Mouse (Mus musculus) G1E (cell line): ENCODE measurements around the gene Camta1. TPM values are rescaled to one million over a fixed set of nuclear protein-coding genes. Genes with fewer than 3 reads are reported as not detected.

ENCODE experiments used
- ATAC-seq: 2 replicates; pipeline ENCODE4 v1.8.0; 2016; ENCODE audit warnings: mild to moderate bottlenecking; ENCODE audit not compliant: insufficient number of reproducible peaks, poor library complexity, low FRiP score, severe bottlenecking; ENCODE audit errors: extremely low read depth
- DNase-seq: peaks from one replicate; pipeline ENCODE4 v3.0.0; 2012; ENCODE audit warnings: low spot score
- H3K27me3 ChIP-seq: 2 replicates; pipeline ENCODE4 v1.6.1; 2012; ENCODE audit warnings: mild to moderate bottlenecking, low read length, inconsistent platforms; ENCODE audit not compliant: insufficient read depth
- H3K36me3 ChIP-seq: replicated peaks from 2 replicates; pipeline ENCODE3; 2012; ENCODE audit warnings: mild to moderate bottlenecking, inconsistent platforms
- H3K4me1 ChIP-seq: 2 replicates; pipeline ENCODE4 v1.6.1; 2012; ENCODE audit warnings: low read depth, low read length, inconsistent platforms, mixed read lengths; ENCODE audit not compliant: insufficient read depth
- H3K4me3 ChIP-seq: 2 replicates; pipeline ENCODE4 v1.5.1; 2012; ENCODE audit warnings: low read depth, mild to moderate bottlenecking, inconsistent platforms, low read length, moderate library complexity, mixed read lengths
- H3K9me3 ChIP-seq: replicated peaks from 2 replicates; pipeline ENCODE4 v1.6.1; 2012; ENCODE audit warnings: inconsistent platforms
- CTCF ChIP-seq: IDR thresholded peaks from 2 replicates; pipeline ENCODE4 v1.5.1; 2012; ENCODE audit warnings: low read depth, low read length, inconsistent platforms, mixed read lengths
- GATA1 ChIP-seq: IDR thresholded peaks from 2 replicates; pipeline ENCODE4 v1.6.1; 2012; ENCODE audit warnings: borderline replicate concordance, low read length, inconsistent platforms, mixed read lengths
- GATA2 ChIP-seq: IDR thresholded peaks from 2 replicates; pipeline ENCODE4 v1.6.1; 2012; ENCODE audit warnings: low read depth, low read length, inconsistent platforms, borderline replicate concordance
- POLR2AphosphoS5 ChIP-seq: IDR thresholded peaks from 2 replicates; pipeline ENCODE4 v1.6.1; 2012; ENCODE audit warnings: low read depth, low read length, inconsistent platforms; ENCODE audit not compliant: insufficient replicate concordance
- TAL1 ChIP-seq: conservative IDR thresholded peaks from 2 replicates; pipeline ENCODE4 v1.6.1; 2012; ENCODE audit warnings: low read depth, low read length, inconsistent platforms, mixed read lengths
- polyA plus RNA-seq: library from polyadenylated mRNA; stranded (reverse); fragments of >175 nt; gene quantifications from 2 replicates; pipeline ENCODE4 v1.2.3, GENCODE M21; 2012
- total RNA-seq, 2 experiments: library from RNA; stranded (forward) in 1 of 2; stranded (reverse) in 1 of 2; fragments of 200-1000 nt in 1 of 2; fragments of >200 nt in 1 of 2; fragmentation: Nextera tagmentation in 1 of 2; gene quantifications; 2 replicates each; pipeline ENCODE4 v1.2.3; 2014 to 2017

Gene Camta1
- total RNA-seq (2014; fragmentation: Nextera tagmentation) (60.3 and 113 TPM in 2 replicates), total RNA-seq (2017) (23.5 and 25.7 TPM in 2 replicates), polyA plus RNA-seq (10.8 and 12.1 TPM in 2 replicates)

DNA sequence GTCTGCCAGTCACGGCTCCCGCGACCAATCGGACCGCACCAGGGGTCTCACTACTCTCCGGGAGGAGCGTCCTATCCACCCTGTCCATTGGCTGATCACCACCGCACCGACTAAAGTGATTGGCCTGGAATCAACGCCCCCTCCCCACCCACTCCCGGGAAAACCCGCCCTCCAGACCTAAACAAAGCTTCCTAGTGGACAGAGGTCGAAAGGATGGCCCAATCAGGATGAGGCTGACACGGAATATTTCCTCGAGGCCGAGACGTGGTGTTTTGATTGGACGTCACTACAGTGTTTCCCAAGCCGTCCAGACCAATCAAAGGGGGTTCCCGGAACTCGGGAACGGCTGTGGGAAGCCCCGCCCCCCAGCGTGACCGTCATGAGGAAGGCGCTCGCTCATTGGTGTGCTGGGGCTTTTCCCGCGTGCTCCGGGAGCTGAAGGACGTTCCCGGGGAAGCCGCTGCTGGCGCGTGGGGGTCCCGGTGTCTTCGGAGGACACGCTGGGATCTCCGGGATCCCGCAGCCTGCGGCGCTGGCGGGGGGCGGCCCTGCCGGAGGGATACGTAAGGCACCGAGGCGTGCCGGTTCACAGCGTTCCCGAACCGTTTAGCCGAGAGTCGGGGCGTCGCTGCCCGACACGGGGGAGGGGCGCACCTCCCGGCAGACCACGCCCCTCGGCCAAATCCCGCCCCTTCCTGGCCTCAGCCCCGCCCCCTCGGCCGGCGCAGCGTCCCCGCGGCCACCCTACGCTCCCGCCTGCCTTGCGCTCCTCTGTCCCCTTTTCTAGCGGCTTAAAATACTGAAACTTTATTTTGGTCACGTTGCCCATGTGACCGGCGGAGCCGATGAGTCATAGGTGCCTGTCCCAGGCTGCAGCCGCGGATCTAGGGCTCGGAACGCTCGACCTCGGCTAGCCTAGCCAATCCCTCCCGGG lies at the start of gene Camta1:
TSS of gene Camta1 (minus strand) at position 71 of the 934 bp plus-strand sequence.
- TF ChIP-seq TAL1 (no peak), POLR2AphosphoS5 (no peak), GATA1 (no peak), GATA2 (no peak), CTCF (no peak)
- H3K27me3 ChIP-seq: peaks cover 14% of the 10 kb centered on the region
- ATAC-seq: peak; percentile 86
- peak within 1 kb of the TSS; percentile 81 for H3K4me3 ChIP-seq
- peaks cover 18% of the 10 kb centered on the region for H3K36me3 ChIP-seq
- H3K4me1 ChIP-seq: peaks cover 43% of the 10 kb centered on the region
- H3K9me3 ChIP-seq: no peaks in the 10 kb centered on the region
- DNase-seq: peak; percentile 99

DNA sequence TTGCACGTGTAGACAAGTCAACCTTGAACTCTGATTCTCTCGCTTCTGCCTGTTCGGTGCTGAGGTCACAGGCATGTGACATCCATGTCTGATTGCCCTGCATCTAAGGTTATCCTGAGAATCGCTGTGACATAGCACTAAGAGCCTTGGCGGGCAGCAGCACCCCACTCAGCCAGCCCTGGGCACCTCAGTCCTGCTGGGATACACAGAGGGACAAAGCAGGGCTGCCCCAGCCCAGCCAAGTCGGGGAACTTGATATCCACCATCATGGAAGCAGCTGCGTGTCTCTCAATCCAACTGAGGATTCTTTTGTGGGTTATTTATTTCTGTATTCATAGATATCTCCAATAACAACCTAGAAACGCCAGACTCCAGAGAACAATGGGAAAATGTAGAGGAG lies 47.1 kb upstream of the Camta1 start:
- DNase-seq: no peak
- no peak for TF ChIP-seq GATA1
- TF ChIP-seq TAL1: no peak
- H3K9me3 ChIP-seq: no peaks in the 10 kb centered on the region

DNA sequence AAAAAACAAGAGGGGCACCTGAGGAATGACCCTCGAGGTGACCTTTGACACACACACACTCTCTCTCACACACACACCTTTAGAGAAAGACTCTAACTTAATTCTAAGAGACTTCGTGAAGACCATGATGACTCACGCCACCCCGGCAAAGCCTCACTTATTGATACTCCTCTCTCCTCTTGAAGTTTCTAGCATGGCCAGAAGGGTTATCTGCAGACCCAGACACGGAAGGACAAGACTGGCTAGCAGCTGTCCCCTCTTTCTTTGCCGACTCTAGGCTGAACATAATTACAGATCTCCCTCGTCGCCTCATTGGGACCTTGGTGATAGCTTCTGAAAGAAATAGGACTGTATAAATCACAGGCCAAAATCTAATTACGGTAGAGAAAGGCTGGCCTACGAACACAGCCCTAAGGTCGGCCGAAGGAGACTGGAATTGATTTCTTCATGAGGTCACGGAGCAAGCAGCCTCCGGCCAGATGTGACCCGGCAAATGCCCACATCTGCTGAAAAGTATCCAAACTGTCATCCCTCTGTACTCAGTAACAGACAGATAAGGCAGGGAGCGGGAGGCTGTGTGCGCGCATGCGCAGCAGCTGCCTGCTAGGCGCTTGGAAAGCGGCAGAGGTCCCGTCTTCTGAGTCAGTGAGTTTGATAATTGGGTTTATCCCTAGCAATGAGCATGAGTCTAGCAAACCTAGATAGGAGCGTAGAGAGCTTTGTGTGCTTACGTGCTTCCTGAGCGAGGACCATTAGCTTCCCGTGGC lies 46.1 kb upstream of the Camta1 start:
- no peak for TF ChIP-seq TAL1
- no peak for TF ChIP-seq CTCF
- no peak for TF ChIP-seq POLR2AphosphoS5
- no peak for TF ChIP-seq GATA2
- no peak for TF ChIP-seq GATA1
- Histone ChIP-seq H3K9me3 (no peaks in the 10 kb centered on the region), H3K4me3 (no peak overlapping the region), H3K27me3 (peaks cover 5% of the 10 kb centered on the region; the same call in 1 of the 2 replicates), H3K36me3 (no peaks in the 10 kb centered on the region), H3K4me1 (no peaks in the 10 kb centered on the region)
- ATAC-seq: no peak
- DNase-seq: no peak

More for the DNA sequence above, 47.1 kb upstream of the Camta1 start:
- Histone ChIP-seq H3K27me3 (peaks cover 5% of the 10 kb centered on the region; the same call in 1 of the 2 replicates), H3K4me3 (no peak overlapping the region), H3K36me3 (no peaks in the 10 kb centered on the region), H3K4me1 (no peaks in the 10 kb centered on the region)
- ATAC-seq: no peak

DNA sequence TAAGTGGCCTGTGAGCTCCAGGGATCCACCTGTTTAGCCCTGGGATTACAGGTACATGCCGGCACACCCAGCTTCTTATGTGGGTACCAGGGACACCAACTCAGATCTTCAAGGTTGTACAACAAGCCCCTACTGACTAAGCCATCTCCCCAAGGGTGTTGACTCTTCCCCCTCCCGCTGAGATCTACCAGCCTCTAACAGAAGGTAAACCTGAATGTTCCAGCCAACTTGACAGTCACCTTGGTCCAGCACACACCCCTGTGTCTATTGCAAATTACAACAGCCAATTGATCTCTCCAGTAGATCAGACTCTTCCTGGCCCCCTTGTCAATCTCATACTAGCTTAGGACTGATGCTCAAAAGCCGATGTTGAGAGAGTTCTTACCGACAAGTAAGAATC lies 43.9 kb upstream of the Camta1 start:
- TF ChIP-seq POLR2AphosphoS5 (no peak), GATA2 (no peak), CTCF (no peak)
- DNase-seq (no peak), ATAC-seq (no peak)
- H3K9me3 ChIP-seq: no peaks in the 10 kb centered on the region
- no peak overlapping the region for H3K4me3 ChIP-seq
- peaks cover 5% of the 10 kb centered on the region; the same call in 1 of the 2 replicates for H3K27me3 ChIP-seq
- H3K4me1 ChIP-seq: no peaks in the 10 kb centered on the region
- no peaks in the 10 kb centered on the region for H3K36me3 ChIP-seq

GRCm38 (mm10) chr4:151904098-151904497 lies 42.4 kb upstream of the Camta1 start:
- no peak for DNase-seq
- no peak for ATAC-seq
- H3K4me1 ChIP-seq: no peaks in the 10 kb centered on the region
- no peaks in the 10 kb centered on the region for H3K36me3 ChIP-seq
- no peaks in the 10 kb centered on the region for H3K9me3 ChIP-seq
- no peak overlapping the region for H3K4me3 ChIP-seq
- peaks cover 5% of the 10 kb centered on the region; the same call in 1 of the 2 replicates for H3K27me3 ChIP-seq
- TF ChIP-seq CTCF (no peak), POLR2AphosphoS5 (no peak), GATA2 (no peak), GATA1 (no peak), TAL1 (no peak)

DNA sequence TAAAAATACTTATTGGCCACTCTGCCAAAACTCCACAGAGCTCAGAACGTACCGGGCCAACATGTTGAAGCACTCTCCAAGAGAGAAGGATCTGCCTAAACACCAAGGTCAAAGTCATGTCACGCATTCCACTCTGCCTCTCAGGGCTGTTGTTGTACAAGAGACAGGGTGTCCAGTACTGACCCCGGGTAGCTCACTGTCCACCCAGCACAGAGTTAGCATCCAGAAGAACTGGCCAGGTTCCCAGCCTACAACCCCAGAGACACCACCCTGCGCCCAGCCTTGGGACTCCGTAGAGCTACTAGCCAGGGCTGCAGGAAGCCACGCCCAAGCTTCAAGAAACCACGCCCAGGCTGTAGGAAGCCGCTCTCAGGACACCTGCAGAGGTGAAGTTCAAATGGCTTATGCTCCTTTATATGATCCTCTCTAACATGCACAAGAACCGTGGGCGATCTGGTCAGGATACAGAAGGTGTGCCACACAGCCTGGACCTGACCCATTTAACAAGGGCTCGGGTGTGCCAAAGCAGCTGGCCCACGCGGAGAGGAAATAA lies 41.1 kb upstream of the Camta1 start:
- Histone ChIP-seq H3K36me3 (no peaks in the 10 kb centered on the region), H3K4me1 (no peaks in the 10 kb centered on the region), H3K9me3 (no peaks in the 10 kb centered on the region), H3K27me3 (0 out of 2 replicates have a peak, but pooled peaks cover 2% of the 10 kb centered on the region), H3K4me3 (no peak overlapping the region)
- no peak for TF ChIP-seq CTCF
- TF ChIP-seq TAL1: no peak
- TF ChIP-seq GATA2: no peak
- no peak for TF ChIP-seq GATA1
- TF ChIP-seq POLR2AphosphoS5: no peak
- ATAC-seq (no peak), DNase-seq (no peak)
